Mouse (Mus musculus): ENCODE data around the gene Tmem91. TPM values are rescaled to one million over a fixed set of nuclear protein-coding genes. Genes with fewer than 3 reads are reported as not detected.

Gene Tmem91
- total RNA-seq, 2 experiments from 2014 or later = 40.2 to 48.8 TPM

- intact Hi-C loops (cut with DNase I) = no loop called here
These were observed 29.0 kb upstream of the Tmem91 start for GRCm38 (mm10) chr7:25703793-25704494.

DNA sequence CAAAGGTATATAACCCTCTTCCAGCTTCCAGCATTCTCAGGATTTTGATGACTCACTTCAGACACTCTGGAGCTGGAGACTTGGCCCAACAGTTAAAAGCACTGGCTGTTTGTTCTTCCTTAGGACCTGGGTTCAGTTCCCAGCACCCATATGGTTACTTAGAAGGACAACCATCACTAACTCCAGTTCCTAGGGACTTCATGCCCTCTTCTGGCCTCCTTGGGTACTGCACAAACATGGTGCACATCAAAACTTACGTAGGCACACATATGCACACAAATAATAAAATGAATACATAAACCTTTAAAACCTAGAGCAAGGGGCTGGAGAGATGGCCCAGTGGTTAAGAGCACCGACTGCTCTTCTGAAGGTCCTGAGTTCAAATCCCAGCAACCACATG lies 27.4 kb upstream of the Tmem91 start:
- intact Hi-C loops (cut with DNase I) = no loop called here
- no peak for DNase-seq (ENCODE audit: low spot score in 2 of 2)

More at GRCm38 (mm10) chr7:25703793-25704494, 29.0 kb upstream of the Tmem91 start:
- DNase-seq (ENCODE audit: low spot score in 2 of 2) = no peak

DNA sequence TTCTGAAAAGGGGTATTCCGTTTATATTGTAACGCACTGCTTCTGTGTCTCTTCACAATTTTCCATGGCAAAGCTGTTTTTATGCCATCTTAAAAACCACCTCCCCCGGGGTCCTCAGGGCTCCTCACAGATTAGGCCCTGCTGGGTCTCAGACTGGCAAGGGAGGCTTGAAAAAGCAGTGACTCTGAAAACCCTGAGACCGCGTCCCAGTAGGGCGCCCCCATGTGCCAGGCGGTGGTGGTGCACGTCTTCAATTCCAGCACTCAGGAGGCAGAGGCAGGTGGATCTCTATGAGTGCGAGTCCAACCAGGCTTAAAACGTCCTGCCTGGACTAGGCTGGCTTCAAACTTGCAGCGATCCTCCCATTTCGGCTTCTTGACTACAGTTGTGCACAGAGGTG lies 25.8 kb upstream of the Tmem91 start:
- intact Hi-C loops (cut with DNase I) = no loop called here
- no peak for DNase-seq (ENCODE audit: low spot score in 2 of 2)

DNA sequence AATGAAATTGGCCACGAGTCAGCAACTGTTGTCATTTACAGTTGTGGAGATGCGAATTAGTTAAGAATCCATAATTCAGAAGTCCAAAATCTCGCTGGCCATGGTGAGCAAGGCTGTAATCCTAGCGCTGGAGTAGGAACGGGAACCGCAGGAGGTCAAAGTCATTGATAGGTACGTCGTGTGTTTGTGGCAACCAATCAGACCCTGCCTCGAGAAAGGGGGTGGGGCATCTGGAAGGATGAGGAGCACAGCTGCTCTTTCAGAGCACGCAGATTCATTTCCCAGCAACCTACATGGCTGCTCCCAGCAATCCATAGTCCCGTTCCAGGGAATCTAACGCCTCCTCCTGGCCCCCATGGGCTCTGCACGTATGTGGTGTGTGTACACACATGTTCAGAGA lies 24.9 kb upstream of the Tmem91 start:
- intact Hi-C loops (cut with DNase I) = no loop called here
- DNase-seq (ENCODE audit: low spot score in 2 of 2) = no peak

DNA sequence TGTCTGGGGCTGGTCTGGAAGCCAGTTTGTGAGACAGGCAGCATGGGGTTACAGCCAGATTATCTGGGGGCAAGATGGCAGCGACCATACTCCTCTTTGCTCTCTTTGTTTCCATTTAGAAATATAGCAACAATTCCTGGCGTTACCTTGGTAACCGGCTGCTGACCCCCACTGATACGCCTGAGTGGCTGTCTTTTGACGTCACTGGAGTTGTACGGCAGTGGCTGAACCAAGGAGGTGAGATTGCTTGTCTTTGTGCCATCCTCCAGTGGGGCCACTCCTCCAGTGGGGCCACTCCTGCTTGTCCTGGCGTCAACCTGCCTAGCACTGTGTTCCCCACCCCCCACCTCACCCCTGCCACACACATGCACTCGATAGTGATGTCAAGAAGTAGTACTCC lies 19.1 kb upstream of the Tmem91 start:
- DNase-seq (ENCODE audit: low spot score in 2 of 2) = no peak
- intact Hi-C loops (cut with DNase I) = no loop called here

- DNase-seq (ENCODE audit: low spot score in 2 of 2) = no peak
- intact Hi-C loops (cut with DNase I) = no loop called here
These were observed 15.1 kb upstream of the Tmem91 start for GRCm38 (mm10) chr7:25690051-25690450.

- no peak for DNase-seq (ENCODE audit: low spot score in 2 of 2)
- intact Hi-C loops (cut with DNase I) = no loop called here
These were observed 14.6 kb upstream of the Tmem91 start for GRCm38 (mm10) chr7:25689603-25690021.

DNA sequence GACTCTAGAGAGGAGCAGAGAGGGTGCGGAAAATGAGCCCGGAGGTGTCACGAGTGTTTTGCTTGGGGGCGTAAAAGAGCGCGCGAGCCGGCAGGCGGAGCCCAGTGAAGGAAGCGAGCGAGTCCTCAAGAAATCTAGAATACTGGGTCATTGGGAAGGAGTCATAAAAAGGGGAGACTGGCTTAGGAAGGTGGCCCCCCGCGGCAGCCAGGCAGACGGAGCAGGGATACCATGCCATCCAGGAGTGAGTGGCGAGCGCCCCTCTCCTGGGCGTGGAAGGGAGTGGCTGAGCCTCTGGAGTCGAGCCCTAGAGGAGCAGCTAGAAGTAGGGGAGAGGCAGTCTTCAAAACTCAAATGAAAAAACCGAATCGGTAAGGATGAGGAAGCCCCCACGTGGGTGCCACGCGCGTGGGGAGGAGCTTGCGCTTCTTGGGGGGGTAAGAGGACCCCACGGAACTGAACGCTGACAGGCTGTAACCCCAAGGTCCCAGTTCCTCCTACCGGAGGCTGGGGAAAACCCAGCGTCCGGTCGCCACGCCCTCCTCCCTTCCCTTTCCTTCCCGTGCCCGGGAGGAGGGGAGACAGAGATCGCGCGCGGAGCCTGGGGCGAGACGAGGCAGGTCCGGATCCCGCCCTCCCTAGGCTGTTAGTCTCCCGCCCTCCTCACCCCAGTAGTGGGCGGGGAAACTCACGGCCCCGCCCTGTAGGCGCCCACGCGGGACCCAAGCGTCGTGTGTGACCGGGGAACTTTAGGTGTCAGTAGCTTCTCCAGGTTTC lies 14.0 kb upstream of the Tmem91 start:
- no peak for DNase-seq (ENCODE audit: low spot score in 2 of 2)
- intact Hi-C loops (cut with DNase I) = no loop called here

GRCm38 (mm10) chr7:25687811-25688401 lies 12.9 kb upstream of the Tmem91 start:
- DNase-seq (ENCODE audit: low spot score in 2 of 2) = no peak
- intact Hi-C loops (cut with DNase I) = no loop called here

DNA sequence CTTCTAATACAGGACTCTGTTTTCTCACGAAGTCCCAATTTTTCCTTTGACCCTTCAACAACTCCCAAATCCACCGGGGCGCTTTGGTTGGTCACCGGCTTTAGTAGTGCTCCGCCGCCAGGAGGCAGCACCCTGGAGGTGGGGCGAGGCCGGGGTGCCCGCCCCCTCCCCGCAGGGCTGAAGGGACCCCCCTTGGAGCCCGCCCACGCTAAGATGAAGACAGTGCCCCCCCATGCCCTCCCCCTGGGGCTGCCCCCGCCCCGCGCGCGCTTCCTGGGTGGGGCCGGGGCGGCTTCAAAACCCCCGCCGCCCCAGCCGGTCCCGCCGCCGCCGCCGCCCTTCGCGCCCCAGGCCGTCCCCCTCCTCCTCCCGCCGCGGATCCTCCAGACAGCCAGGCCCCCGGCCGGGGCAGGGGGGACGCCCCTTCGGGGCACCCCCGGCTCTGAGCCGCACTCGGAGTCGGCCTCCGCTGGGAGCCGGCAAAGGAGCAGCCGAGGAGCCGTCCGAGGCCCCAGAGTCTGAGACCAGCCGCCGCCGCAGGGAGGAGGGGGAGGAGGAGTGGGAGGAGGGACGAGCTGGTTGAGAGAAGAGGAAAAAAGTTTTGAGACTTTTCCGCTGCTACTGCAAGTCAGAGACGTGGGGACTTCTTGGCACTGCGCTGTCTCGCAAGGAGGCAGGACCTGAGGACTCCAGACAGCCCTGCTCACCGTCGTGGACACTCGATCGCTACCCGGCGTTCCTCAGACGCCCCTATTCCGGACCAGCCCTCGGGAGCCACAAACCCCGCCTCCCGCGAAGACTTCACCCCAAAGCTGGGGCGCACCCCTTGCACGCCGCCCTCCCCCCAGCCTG lies 11.9 kb upstream of the Tmem91 start, which contains the start of gene Tgfb1:
Tgfb1 (plus strand) TSS at position 323 of the 852 bp plus-strand sequence.
- intact Hi-C loops (cut with DNase I) = no loop called here
- DNase-seq (ENCODE audit: low spot score in 2 of 2) = no peak

GRCm38 (mm10) chr7:25685926-25686470 lies 11.0 kb upstream of the Tmem91 start:
- intact Hi-C loops (cut with DNase I) = no loop called here
- DNase-seq (ENCODE audit: low spot score in 2 of 2) = no peak

GRCm38 (mm10) chr7:25684659-25685058 lies 9.7 kb upstream of the Tmem91 start:
- intact Hi-C loops (cut with DNase I) = no loop called here
- no peak for DNase-seq (ENCODE audit: low spot score in 2 of 2)

GRCm38 (mm10) chr7:25683474-25684180 lies 8.7 kb upstream of the Tmem91 start:
- DNase-seq (ENCODE audit: low spot score in 2 of 2) = no peak
- intact Hi-C loops (cut with DNase I) = no loop called here

DNA sequence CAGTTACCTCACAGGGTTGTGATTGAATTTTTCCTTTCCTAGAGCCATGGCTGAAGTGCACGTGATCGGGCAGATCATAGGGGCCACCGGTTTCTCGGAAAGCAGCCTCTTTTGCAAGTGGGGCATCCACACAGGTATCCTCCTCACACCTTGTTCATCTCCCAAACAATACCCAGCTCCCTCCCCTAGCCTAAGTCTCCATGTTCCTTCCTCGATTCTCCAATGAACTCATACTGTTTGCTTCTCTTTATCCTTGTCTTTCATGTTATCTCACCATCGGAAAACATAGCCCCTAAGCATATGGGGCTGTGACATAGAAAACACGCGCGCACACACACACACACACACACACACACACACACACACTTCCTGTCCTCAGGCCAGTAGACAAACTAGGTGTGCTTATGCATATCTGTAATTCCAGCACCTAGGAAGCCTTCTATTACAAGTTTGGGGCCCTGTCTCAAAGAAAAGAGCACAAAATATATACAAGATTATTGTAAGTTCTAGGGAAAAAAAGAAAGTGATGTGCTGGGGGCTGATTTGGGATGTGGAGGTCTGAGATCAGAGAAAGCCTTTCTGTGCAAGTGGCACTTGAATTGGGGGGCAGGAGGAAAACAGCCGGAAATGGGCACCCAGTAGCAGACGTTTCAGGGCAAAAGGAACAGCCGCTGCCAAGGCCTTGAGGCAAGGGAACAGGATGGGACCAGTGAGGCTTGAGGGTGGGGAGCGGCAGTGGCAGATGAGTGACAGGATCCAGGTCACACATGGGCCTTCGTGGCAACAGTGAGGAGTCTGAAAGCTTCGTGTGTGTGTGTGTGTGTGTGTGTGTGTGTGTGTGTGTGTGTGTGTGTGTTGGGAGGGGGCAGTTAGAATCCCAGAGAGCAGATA lies 6.6 kb upstream of the Tmem91 start:
- intact Hi-C loops (cut with DNase I) = no loop called here
- DNase-seq (ENCODE audit: low spot score in 2 of 2) = no peak

DNA sequence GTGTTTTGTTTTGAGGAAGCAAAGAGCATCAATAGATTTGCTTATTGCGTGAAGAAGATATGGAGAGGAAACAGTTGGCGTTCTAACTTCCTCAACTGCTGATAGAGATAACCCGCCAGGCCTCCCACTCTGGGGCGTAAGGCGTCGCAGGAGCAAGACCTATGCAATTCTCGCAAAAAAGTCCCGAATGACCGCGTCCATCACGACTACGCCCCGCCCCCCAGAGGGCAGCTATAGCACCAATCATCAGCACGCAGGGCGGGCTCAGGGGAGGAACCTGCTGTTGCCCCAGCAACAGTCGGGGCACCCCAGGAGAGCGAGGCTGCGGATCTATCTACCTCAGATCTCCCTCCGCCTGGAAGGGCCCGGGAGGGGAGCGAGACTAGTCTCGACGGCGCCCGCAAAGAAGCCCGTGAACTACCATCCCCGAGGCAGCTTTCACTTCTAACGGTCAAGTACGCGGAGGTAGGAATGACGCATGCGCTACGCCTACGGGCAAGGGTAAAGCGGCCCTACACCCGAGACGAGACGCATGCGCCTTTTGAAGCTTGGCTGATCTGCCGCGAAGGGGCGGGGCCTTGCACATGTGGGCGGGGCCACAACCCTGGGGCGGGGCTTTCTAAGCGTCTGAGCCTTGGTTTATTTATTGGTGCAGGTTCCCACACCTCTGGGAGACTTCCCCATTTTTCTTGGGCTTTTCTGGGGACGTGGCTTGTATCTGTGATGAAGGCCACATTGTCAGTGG lies 5.7 kb upstream of the Tmem91 start, which contains the start of gene B9d2:
B9d2 (plus strand) TSS at position 267 of the 745 bp plus-strand sequence.
- DNase-seq (ENCODE audit: low spot score in 2 of 2) = peak; percentile 91 to 95
- intact Hi-C loops (cut with DNase I) = no loop called here

DNA sequence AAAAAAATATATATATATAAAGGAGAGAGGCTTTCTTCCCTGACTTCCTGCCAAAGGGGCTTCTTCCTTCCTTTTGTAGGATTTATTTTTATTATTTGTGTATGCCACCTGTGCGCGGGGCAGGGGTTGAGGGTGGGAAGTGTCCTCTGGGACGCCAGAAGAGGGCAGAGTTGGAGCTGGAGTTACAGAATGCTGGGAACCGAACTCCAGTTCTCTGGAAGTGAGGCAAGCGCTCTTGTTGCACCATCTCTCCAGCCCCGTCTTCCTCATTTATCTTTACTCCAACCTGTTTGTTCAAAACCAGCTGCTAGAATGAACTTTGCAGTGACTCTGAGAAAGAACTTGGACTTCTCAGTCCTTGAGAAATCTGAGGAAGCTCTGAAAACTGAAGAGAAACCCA lies 5.0 kb upstream of the Tmem91 start:
- no peak for DNase-seq (ENCODE audit: low spot score in 2 of 2)
- intact Hi-C loops (cut with DNase I) = no loop called here

DNA sequence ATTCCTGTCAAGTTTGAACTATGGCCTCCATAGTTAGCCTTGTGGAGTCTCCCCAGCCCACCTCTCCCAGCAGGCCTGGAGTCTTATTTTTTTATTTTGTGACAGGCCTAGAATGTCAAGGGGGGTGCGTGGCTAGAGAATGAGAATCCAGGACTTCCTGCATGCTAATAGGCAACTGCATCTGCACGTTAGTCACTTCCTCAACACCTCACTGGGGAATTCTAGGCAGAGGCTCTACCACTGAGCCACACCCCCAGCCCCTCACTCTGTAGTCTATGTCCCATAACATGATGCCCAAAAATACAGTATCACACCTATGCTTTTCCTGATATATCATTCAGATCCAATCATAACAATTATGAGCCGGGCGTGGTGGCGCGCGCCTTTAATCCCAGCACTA lies 2.0 kb upstream of the Tmem91 start:
- DNase-seq (ENCODE audit: low spot score in 2 of 2) = no peak
- intact Hi-C loops (cut with DNase I) = no loop called here
